Mouse (Mus musculus) CH12.LX (cell line): ENCODE measurements around the gene Hacd1.

Experiments
- CTCF ChIP-seq, 2 experiments: IDR thresholded peaks in 1 of 2; conservative IDR thresholded peaks in 1 of 2; 2 replicates each; pipeline ENCODE4 v1.5.1; 2011 to 2012; ENCODE audit warnings: low read depth in 2 of 2, low read length in 2 of 2, improper control_type of control experiment in 1 of 2, inconsistent platforms in 1 of 2, mild to moderate bottlenecking in 1 of 2, moderate library complexity in 1 of 2
- KAT2A ChIP-seq: IDR thresholded peaks from 2 replicates; pipeline ENCODE4 v1.6.1; 2012; ENCODE audit warnings: low read length, improper control_type of control experiment, inconsistent platforms; ENCODE audit not compliant: insufficient replicate concordance
- ZKSCAN1 ChIP-seq: IDR thresholded peaks from 2 replicates; pipeline ENCODE4 v1.6.1; 2012; ENCODE audit warnings: low read depth, inconsistent platforms, low read length, improper control_type of control experiment, borderline replicate concordance

GRCm38 (mm10) chr2:13800639-13801038, 255.3 kb downstream of the Hacd1 start:
- no peak for TF ChIP-seq CTCF (conservative IDR thresholded peaks at IDR 0.05 in 1 of 2, IDR thresholded peaks at IDR 0.05 in 1 of 2; ENCODE audit: low read depth in 2 of 2, low read length in 2 of 2)
- no peak for TF ChIP-seq ZKSCAN1
- no peak for TF ChIP-seq KAT2A
